Mouse (Mus musculus) lung, embryonic 14.5 days (tissue): Measurements from ENCODE around the gene Rhoj. TPM values are rescaled to one million over a fixed set of nuclear protein-coding genes. Genes with fewer than 3 reads are reported as not detected.

ENCODE experiments used
- ATAC-seq: fragments of 200-750 bp; cut with Nextera tagmentation; 2 replicates; pipeline ENCODE4 v1.8.0; 2017; ENCODE audit warnings: mild to moderate bottlenecking, moderate TSS enrichment, moderate library complexity; ENCODE audit not compliant: insufficient read depth
- DNase-seq: peaks from one replicate; pipeline ENCODE4 v3.0.0-alpha.2; 2015
- H3K27ac ChIP-seq: fragments of 300-500 bp; sonication (generic); 2 replicates; pipeline ENCODE4 v1.5.1; 2014; ENCODE audit warnings: low read depth, mild to moderate bottlenecking, moderate library complexity
- H3K27me3 ChIP-seq: fragments of 300-500 bp; sonication (generic); 2 replicates; pipeline ENCODE4 v1.6.1; 2014; ENCODE audit warnings: low read length, control low read depth; ENCODE audit not compliant: insufficient read depth
- H3K36me3 ChIP-seq: fragments of 300-500 bp; sonication (generic); 2 replicates; pipeline ENCODE4 v1.6.1; 2014; ENCODE audit warnings: control low read depth; ENCODE audit not compliant: insufficient read depth
- H3K4me1 ChIP-seq: fragments of 300-500 bp; sonication (generic); 2 replicates; pipeline ENCODE4 v1.6.1; 2014; ENCODE audit warnings: antibody characterized with exemption, control low read depth; ENCODE audit not compliant: insufficient read depth
- H3K4me2 ChIP-seq: fragments of 300-500 bp; sonication (generic); 2 replicates; pipeline ENCODE4 v1.6.1; 2014; ENCODE audit warnings: mild to moderate bottlenecking
- H3K4me3 ChIP-seq: fragments of 300-500 bp; sonication (generic); 2 replicates; pipeline ENCODE4 v1.5.1; 2014; ENCODE audit warnings: low read depth, low read length
- H3K9ac ChIP-seq: fragments of 300-500 bp; sonication (generic); 2 replicates; pipeline ENCODE4 v1.6.1; 2014
- H3K9me3 ChIP-seq: fragments of 300-500 bp; sonication (generic); 2 replicates; pipeline ENCODE4 v1.6.1; 2016; ENCODE audit warnings: low read depth, low read length, control low read depth
- CTCF ChIP-seq: IDR thresholded peaks from 2 replicates; pipeline ENCODE4 v1.5.1; 2016; ENCODE audit warnings: antibody characterized with exemption, low read depth
- WGBS: fragments of 180-500 bp; shearing (Covaris S2); extraction: QIAGEN DNeasy Blood & Tissue Kit; methylation state at CpG from one replicate; pipeline ENCODE4 v1.1.7; 2014; 5-methylcytosine and 5-hydroxymethylcytosine counted together
- polyA plus RNA-seq: library from polyadenylated mRNA; unstranded; fragments of >200 nt; fragmentation: Nextera tagmentation; extraction: Ambion mirVana; gene quantifications from 2 replicates; pipeline ENCODE4 v1.2.1, GENCODE M21; 2014

The Rhoj gene
- polyA plus RNA-seq, 1 experiment from 2014 or later, result 54.4 TPM

GRCm38 (mm10) chr12:75374437-75374836 lies 66.3 kb downstream of the Rhoj start:
- ATAC-seq (no peak), DNase-seq (no peak)
- Histone ChIP-seq H3K4me3 (no peak overlapping the region), H3K4me2 (no peak overlapping the region), H3K36me3 (no peaks in the 10 kb centered on the region), H3K27me3 (no peaks in the 10 kb centered on the region), H3K27ac (no peak overlapping the region), H3K9ac (no peak overlapping the region), H3K9me3 (no peaks in the 10 kb centered on the region), H3K4me1 (no peaks in the 10 kb centered on the region)
- TF ChIP-seq CTCF, result no peak
- 86% methylated on average over 10 of the region's 10 CpGs for WGBS

DNA sequence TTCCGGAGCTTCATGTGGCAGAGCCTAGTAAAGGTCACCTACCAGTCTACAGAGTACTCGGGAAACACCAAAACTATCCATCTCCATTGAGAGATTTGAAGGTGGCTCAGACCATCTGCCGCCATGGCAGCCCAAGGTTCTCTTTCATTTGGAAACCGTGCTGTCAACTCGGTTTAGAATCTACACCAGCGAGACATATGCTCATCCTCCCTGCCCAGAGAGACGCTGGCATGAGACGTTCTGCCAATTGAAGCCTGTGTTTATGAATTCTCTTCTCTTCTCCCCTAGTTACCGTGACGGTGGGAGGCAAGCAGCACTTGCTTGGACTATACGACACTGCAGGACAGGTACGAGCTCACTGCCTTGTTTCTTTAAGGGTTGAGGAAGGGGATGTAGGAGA lies 66.9 kb downstream of the Rhoj start:
- Histone ChIP-seq H3K9ac (no peak overlapping the region), H3K27ac (no peak overlapping the region), H3K4me2 (no peak overlapping the region), H3K36me3 (no peaks in the 10 kb centered on the region), H3K4me3 (no peak overlapping the region), H3K9me3 (no peaks in the 10 kb centered on the region), H3K4me1 (no peaks in the 10 kb centered on the region), H3K27me3 (no peaks in the 10 kb centered on the region)
- ATAC-seq (no peak), DNase-seq (no peak)
- no peak for TF ChIP-seq CTCF
- WGBS, result 89% methylated on average over 12 of the region's 12 CpGs

DNA sequence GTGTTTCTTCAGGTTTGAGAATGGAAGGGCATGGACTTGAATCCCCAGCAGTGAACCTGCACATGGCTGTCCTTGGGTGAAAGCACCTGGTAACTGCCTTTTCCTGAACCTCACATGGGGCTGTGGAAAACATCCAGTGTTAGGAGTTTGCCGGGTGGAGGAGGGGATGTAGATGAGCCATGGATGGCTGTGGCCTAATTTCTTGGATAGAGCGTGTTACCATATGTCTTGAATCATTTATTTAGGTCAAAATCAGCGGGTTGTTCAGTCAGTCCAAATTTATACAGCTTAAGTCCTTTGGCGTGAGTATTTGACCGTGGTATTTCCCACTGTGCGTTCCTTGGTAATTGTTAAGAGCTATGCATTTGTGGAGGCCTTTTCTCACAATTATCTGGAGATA lies 68.0 kb downstream of the Rhoj start:
- H3K4me3 ChIP-seq, result no peak overlapping the region
- H3K27ac ChIP-seq, result no peak overlapping the region
- no peak overlapping the region for H3K4me2 ChIP-seq
- no peaks in the 10 kb centered on the region for H3K27me3 ChIP-seq
- 77% methylated on average over 6 of the region's 6 CpGs for WGBS
- H3K9me3 ChIP-seq, result no peaks in the 10 kb centered on the region
- no peak for ATAC-seq
- H3K4me1 ChIP-seq, result no peaks in the 10 kb centered on the region
- H3K36me3 ChIP-seq, result no peaks in the 10 kb centered on the region
- no peak for DNase-seq
- H3K9ac ChIP-seq, result no peak overlapping the region
- no peak for TF ChIP-seq CTCF

DNA sequence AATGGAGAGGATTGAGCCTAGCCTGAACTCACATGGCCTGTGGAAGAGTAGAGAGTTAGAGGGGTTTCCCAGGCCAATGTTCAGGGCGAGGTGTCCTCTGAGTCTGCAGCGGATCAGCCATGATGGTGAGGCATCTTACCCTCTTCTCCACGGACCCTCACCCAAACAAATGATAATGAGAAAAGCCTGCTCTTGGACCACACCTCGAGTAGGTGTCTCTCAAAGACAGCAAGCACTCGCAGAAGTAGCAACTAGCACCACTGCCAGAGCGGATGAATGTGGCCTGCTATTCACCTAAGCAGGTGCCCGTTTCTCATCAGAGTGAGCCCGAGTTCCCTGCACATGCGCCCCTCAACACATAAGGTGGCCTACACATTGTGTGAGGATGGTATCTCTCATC lies 78.6 kb downstream of the Rhoj start:
- Histone ChIP-seq H3K9me3 (no peaks in the 10 kb centered on the region), H3K36me3 (no peaks in the 10 kb centered on the region), H3K4me2 (no peak overlapping the region), H3K4me1 (no peaks in the 10 kb centered on the region), H3K27ac (no peak overlapping the region), H3K27me3 (no peaks in the 10 kb centered on the region), H3K9ac (no peak overlapping the region), H3K4me3 (no peak overlapping the region)
- TF ChIP-seq CTCF, result no peak
- 89% methylated on average over 9 of the region's 9 CpGs for WGBS
- ATAC-seq (no peak), DNase-seq (no peak)

DNA sequence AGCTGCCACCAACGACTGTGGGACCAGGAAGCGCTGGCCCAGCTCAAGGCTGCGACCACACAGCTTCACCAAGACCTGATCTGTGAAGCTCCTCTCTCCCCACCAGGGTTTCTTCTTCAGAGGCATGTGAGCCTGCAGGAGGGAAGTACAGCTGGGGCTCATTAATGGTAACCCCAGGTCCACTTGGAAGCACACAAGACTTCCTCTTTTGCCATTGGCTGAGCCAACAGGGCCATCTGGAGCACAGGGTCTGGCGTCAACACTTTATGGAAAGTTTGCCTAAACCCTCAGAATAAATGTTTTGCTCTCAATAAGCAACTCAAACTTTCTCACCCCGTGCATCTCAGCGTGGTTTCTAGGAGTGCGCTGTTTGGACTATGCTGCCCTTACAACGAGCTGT lies 79.0 kb downstream of the Rhoj start:
- Histone ChIP-seq H3K9me3 (no peaks in the 10 kb centered on the region), H3K27me3 (no peaks in the 10 kb centered on the region), H3K4me3 (no peak overlapping the region), H3K36me3 (no peaks in the 10 kb centered on the region), H3K27ac (no peak overlapping the region), H3K9ac (no peak overlapping the region), H3K4me1 (no peaks in the 10 kb centered on the region), H3K4me2 (no peak overlapping the region)
- DNase-seq (no peak), ATAC-seq (no peak)
- 80% methylated on average over 8 of the region's 8 CpGs for WGBS
- TF ChIP-seq CTCF, result no peak

GRCm38 (mm10) chr12:75387846-75388245 lies 79.7 kb downstream of the Rhoj start:
- H3K9ac ChIP-seq, result no peak overlapping the region
- H3K4me3 ChIP-seq, result no peak overlapping the region
- ATAC-seq (no peak), DNase-seq (no peak)
- H3K9me3 ChIP-seq, result no peaks in the 10 kb centered on the region
- no peaks in the 10 kb centered on the region for H3K36me3 ChIP-seq
- H3K4me2 ChIP-seq, result no peak overlapping the region
- no peaks in the 10 kb centered on the region for H3K4me1 ChIP-seq
- WGBS, result 88% methylated on average over 15 of the region's 15 CpGs
- no peak for TF ChIP-seq CTCF
- H3K27me3 ChIP-seq, result no peaks in the 10 kb centered on the region
- H3K27ac ChIP-seq, result no peak overlapping the region

DNA sequence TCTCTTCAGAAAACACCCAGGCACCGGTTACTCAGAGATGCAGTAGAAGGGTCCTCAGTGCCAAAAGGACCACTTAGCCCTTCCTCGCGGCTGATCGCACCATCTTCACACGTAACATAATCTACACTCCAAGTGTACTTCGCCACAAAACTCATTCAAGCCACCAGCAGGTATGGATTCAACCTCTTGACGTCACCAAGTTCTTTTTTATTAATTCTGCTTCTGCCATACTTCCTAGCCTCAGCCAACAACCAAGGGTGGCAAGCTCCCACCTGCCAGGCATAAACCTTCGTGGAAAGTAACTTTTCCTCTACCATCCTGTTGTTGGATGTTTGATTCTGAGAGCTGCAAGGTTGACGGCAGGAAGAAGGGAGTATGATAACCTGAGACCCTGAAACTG lies 80.4 kb downstream of the Rhoj start:
- Histone ChIP-seq H3K4me3 (no peak overlapping the region), H3K4me1 (no peaks in the 10 kb centered on the region), H3K36me3 (no peaks in the 10 kb centered on the region), H3K9me3 (no peaks in the 10 kb centered on the region), H3K27me3 (no peaks in the 10 kb centered on the region), H3K9ac (no peak overlapping the region), H3K4me2 (no peak overlapping the region), H3K27ac (no peak overlapping the region)
- DNase-seq (no peak), ATAC-seq (no peak)
- 82% methylated on average over 9 of the region's 9 CpGs for WGBS
- TF ChIP-seq CTCF, result no peak
